Mouse (Mus musculus) cerebellum, adult 9-10 months (tissue): ENCODE data around the gene Usp29.
"Not testable (repeated sequence)": the region's sequence is repeated elsewhere in the genome, so short reads cannot be mapped to it uniquely, and the experiment has no call there.

ENCODE experiments used
- DNase-seq: peaks from one replicate; pipeline ENCODE4 v3.0.0; 2022

The Usp29 gene

GRCm38 (mm10) chr7:6822633-6823032 is 92.3 kb downstream of the Usp29 start:
- no peak for DNase-seq

GRCm38 (mm10) chr7:6823673-6824072 is 93.3 kb downstream of the Usp29 start:
- DNase-seq: no peak

DNA sequence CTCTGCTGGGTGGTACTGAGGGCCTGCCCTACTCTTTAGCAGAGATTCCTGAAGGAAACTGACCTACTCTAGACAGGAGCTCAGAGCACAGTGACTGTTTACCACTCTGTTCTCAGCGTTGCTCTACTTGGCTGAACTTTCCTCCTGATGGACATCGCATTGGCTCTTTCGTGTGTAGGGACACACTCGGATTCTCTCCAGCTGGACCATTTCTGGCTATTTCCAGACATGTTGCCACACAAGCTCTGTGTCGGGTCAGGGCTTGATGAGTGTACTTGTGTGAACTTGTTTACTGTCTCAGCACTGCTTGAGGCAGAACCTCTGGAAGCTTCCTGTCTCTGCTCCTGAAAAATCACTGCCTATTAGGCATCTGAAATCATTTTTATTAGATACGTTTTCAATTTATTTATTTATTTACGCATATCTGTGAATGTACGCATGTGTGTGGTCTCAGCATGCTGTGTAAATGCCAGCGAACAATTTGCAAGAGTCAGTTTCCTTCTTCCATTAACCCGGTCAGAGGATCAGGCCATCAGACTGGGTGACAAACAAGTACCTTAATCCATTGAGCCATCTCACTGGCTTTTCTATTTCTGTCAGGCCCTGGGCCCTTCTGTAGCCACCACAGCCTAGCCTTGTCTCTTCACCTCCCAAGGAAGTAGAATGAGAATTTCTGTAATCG is 95.7 kb downstream of the Usp29 start:
- no peak for DNase-seq

DNA sequence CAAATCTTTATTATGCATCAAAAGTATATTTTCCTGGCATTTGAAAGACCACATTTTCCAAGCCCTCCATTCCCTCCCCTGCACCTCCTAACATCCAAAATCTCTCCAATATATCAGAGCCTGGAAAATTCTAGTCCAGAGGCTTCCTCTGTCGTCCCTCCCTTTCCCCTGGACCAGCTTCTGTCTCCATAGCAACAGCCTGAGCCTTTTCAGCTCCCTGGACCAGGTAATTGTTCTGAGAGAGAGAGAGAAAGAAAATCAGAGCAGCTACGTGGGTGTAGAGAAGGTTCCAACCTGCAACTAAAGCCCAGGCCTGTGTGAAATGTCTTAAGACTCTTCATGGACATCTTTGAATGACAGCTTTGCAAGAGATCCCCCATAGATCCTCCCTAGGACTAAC is 98.8 kb downstream of the Usp29 start:
- DNase-seq: no peak

GRCm38 (mm10) chr7:6834950-6835349 is 104.6 kb downstream of the Usp29 start:
- DNase-seq: no peak

GRCm38 (mm10) chr7:6835351-6835750 is 105.0 kb downstream of the Usp29 start:
- no peak for DNase-seq

DNA sequence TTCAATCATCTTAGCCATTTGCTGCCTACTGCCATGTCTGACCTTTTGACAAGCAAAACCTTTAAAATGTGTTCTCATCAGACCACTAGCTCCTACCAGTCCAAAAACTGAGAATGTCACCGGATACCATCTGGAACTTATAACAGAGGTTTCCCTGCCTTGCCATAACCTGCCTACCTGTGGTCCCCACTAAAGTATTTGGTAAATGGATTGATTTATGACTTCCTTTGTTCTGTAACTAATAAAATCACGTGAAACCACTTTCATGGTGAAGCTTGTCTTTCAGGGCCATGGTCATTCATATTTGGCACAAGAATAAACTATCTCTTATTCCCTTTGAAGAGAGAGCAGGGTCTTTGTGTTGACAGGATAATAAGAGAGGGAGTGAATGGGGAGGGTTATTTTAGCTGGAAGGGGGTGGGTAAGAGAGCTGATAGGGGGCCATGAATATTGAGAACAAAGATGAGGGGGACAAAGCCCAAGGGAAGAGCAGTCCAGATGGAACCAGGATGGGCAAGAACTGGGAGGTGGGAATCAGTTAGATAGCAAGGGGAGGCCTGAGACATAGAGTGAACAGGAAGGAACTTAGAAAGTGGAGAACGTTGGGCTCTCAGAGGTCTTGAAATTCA is 107.0 kb downstream of the Usp29 start:
- DNase-seq: no peak

GRCm38 (mm10) chr7:6837926-6838554 is 107.7 kb downstream of the Usp29 start:
- no peak for DNase-seq

- peak; percentile 51 for DNase-seq
Observed at GRCm38 (mm10) chr7:6840860-6841259, 110.5 kb downstream of the Usp29 start.

DNA sequence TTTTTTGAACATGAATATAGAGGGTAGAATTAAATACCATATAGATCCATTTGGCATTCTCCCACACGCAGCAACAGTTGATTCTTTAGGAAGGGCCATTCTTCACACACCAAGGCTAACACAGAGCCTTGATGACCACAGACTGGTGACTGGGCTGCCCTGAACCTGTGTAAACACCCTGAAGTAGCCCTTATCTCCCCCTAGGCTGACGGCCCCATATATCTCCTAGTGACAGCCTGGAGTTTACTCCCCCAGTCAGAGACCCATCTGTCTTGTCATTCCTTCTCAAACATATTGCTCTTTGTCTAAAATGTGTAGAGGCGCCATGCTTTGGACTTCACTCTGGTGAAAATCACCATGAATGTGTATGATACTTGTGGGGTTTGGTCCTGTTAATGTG is 119.1 kb downstream of the Usp29 start:
- DNase-seq: no peak

DNA sequence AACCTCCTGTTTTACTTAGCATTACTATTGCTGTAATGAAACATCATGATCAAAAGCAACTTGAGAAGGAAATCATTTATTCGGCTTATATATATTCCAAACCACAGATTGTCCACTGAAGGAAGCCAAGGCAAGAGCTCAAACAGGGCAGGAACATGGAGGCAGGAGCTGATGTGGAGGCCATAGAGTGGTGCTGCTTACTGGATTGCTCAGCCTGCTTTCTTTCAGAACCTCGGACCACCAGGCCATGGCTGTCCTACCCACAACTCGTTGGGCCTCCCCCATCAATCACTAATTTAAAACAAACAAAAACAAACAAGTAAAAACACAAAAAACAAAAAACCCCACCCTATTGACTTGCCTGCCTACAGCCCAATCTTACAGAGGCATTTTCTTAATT is 119.9 kb downstream of the Usp29 start:
- no peak for DNase-seq

GRCm38 (mm10) chr7:6851256-6851655 is 120.9 kb downstream of the Usp29 start:
- DNase-seq: no peak

DNA sequence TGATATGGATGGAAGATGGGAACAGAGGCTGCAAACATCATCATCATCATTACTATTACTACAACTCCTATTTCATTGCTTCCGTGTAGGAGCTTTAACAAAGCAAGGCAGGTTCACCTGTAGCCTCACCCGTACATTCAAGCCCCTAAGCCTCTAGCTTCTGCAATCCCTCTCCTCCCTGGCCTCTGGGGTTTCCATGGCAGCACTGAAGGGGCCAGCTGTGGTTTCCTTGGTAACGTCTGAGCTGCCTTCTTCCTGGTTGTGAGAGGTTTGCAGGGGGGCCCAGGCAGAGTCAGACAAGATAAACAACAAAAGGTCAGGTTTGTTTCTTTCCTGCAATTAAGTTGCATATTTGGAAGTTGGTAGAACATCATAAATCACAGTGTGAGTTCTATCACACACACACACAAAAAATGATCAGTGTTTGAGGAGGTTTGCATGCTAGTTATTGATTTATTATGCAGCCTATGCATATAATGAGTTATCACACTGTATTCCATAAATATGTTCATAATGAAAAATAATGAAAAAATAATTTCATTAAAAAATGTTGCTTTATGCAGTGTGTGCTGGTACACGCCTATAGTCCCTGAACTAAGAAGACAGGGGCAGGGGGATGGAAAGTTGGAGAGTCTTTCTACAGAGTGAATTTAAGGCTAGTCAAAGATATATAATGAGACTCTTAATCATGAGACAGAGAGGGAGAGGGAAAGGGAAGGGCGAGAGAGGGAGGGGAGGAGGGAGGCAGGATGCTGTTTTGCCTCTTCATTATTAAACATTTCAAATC is 121.5 kb downstream of the Usp29 start:
- DNase-seq: no peak

DNA sequence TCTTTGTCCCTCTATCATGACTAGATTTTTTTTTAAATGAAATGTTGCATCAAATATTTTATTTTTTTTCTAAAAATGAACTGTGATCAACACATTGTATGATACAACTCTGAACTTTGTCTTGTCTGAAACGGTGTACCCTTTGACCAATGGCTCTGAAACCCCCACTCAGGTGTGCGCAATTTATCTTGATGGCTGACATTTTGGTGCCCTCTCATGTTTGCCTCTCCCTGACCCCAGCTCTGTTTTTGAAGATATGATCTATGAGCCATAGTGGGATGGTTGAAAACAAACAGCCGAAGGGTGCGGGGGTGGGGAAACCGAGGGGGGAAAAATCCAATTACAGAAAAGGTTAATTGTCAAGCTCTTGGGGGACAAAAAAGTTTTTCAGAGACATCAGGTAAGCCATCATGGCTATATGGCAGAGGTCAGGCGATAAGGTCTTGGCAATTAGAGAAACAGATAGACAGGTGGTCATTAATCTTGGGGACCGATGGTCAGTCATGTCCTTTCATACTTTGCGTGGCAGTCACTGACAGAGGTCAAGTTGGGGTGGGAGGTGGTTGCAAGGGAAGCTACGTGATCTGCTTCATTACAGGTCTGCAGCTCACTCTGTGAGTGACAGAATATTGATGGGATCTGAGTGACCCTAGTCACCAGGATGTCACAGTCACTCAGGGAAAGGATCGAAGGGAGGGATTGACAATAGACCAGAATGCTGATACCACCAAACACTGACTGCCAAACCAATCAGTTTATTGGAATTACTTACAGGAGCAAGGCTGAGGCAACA is 125.4 kb downstream of the Usp29 start:
- no peak for DNase-seq

DNA sequence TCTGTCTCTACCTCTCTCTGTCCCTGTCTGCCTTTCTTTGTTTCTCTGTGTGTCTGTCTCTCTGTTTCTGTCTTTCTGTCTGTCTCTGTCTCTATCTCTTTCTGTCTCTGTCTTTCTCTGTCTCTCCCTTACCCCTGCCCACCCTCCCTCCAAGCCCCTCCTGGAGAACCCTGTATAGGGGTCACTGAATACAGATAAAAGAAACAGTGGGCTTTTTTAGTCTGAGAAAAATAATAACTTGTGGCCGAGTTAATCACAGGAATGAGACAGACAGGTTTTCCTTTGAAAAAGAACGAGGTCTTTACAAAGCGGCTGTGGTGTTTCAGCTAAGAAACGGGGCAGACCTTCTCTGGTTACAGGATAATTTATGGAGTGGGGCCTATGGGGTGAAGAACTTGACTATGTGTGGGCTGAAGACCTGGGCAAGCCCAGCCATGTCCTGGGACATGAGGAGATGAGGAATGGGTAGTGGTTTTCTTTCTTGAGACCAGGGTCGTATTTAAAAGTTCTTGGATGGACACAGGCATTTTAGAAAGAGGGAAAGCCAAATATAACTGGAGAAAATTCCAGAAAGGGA is 128.4 kb downstream of the Usp29 start:
- DNase-seq: no peak

DNA sequence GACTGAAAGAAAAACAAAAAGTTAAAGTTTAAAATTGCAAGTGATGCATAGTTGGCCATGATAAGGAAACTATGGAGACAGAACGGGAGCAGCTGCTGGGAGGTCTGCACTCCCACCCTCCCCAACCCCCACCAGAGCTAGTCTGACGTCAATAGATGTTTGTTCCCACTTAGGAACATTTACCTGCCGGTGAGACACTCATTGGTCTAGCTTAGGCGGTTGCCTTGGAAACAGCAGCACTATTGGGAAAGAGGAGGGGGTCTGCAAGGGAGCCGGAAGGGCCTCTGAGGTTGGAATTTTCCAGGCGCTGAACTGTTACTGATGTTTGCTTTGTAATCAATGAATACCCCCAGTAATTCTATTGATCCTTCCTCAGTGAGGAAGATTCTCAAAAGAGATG is 130.3 kb downstream of the Usp29 start:
- DNase-seq: no peak

- DNase-seq: peak; percentile 76
Observed at GRCm38 (mm10) chr7:6866351-6866750, 136.0 kb downstream of the Usp29 start.

- no peak for DNase-seq
Observed at GRCm38 (mm10) chr7:6868831-6869230, 138.5 kb downstream of the Usp29 start.

DNA sequence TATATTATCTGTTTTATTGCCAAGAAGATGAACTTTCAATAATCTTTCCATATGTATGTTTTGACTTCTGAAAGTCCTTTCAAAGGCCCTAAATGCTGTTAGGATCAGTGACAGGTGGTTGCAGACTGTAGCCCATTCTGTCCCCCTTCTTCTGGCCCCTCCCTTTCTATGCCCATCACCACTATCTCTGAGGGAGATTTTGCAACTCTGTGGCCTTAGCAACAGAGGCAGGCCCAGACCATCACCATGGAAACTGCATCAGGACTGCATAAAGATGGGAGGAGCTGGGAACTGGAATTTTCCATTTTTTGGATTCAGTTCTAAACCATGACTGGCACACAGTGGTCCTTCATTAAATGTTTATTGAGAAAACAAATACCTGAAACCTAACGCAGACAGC is 139.2 kb downstream of the Usp29 start:
- no peak for DNase-seq

DNA sequence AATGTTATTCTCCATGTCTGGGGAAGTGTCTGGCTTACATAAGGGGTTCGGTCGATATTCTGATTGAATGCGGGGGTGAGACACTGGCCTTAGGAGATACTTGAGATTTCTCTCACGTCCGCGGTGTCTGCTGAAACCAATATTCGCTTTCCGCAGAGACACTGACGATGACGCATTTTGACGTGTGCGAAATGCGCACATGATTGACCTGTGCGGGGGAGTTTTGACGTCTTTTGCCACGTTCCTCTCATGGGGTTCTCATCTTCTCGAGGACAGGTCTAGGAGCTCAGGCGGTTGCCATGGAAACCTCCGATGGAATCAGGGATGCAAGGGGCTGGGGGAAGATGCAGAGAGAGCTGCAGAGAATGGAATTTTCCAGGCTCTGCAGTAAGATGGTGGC is 144.1 kb downstream of the Usp29 start:
- no peak for DNase-seq

DNA sequence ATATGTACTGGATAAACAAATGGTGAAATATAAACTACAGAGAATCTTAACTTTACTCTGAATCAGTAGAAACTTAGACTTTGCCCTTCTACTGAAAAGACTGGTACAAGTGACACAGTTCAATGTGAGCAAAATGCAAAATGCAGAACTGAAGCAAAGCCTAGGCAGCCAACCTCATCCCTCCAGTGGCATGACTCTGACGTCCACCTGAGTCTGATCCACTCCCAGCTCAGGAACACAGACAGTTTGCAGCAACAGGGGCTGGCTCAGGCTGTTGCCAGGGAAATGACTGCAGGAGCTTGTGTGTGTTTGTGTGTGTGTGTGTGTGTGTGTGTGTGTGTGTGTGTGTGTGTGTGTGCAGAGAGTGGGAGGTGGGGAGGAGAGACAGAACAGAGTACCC is 147.8 kb downstream of the Usp29 start:
- no peak for DNase-seq

- DNase-seq: not testable (repeated sequence)
Observed at GRCm38 (mm10) chr7:6878849-6879248, 148.5 kb downstream of the Usp29 start.
